Mouse (Mus musculus) layer of hippocampus, postnatal 14 days (tissue): ENCODE data around the gene Bpifc. TPM values are rescaled to one million over a fixed set of nuclear protein-coding genes. Genes with fewer than 3 reads are reported as not detected.

Experiments used
- DNase-seq, 2 experiments: peaks; one replicate each; pipeline ENCODE4 v3.0.0; 2021 to 2022; ENCODE audit warnings: low spot score in 2 of 2, mixed read lengths in 1 of 2
- total RNA-seq, 2 experiments: library from RNA; stranded (reverse); gene quantifications; 2 replicates each; pipeline ENCODE4 v1.2.3; 2021

Gene Bpifc
- total RNA-seq, 2 experiments from 2014 or later: not detected

- no peak for DNase-seq
Measured at GRCm38 (mm10) chr10:86017781-86018180, 6.1 kb upstream of the Bpifc start.

GRCm38 (mm10) chr10:86011172-86011571, 523 bp downstream of the Bpifc start:
- no peak for DNase-seq

GRCm38 (mm10) chr10:86010636-86011035, 1.1 kb downstream of the Bpifc start:
- DNase-seq: no peak

- DNase-seq: no peak
Measured at GRCm38 (mm10) chr10:86009688-86010087, 2.0 kb downstream of the Bpifc start.

- no peak for DNase-seq
Measured at GRCm38 (mm10) chr10:86006455-86006854, 5.2 kb downstream of the Bpifc start.

- no peak for DNase-seq
Measured at GRCm38 (mm10) chr10:86000447-86000846, 11.2 kb downstream of the Bpifc start.

GRCm38 (mm10) chr10:85994543-85995104, 17.1 kb downstream of the Bpifc start:
- DNase-seq: no peak

GRCm38 (mm10) chr10:85993836-85994235, 17.9 kb downstream of the Bpifc start:
- no peak for DNase-seq

- DNase-seq: no peak
Measured at GRCm38 (mm10) chr10:85992412-85992811, 19.3 kb downstream of the Bpifc start.

GRCm38 (mm10) chr10:85989412-85990115, 22.1 kb downstream of the Bpifc start:
- DNase-seq: no peak

- DNase-seq: peak; percentile 8 to 61
Measured at GRCm38 (mm10) chr10:85972915-85973314, 38.8 kb downstream of the Bpifc start.

- DNase-seq: no peak
Measured at GRCm38 (mm10) chr10:85971826-85972225, 39.9 kb downstream of the Bpifc start.

- no peak for DNase-seq
Measured at GRCm38 (mm10) chr10:85969894-85970620, 41.6 kb downstream of the Bpifc start.

- no peak for DNase-seq
Measured at GRCm38 (mm10) chr10:85968731-85969130, 43.0 kb downstream of the Bpifc start.

- DNase-seq: peak; percentile 85 to 88
Measured at GRCm38 (mm10) chr10:85968157-85968634, 43.5 kb downstream of the Bpifc start.

- DNase-seq: no peak
Measured at GRCm38 (mm10) chr10:85967411-85968156, 44.1 kb downstream of the Bpifc start.

- DNase-seq: no peak
Measured at GRCm38 (mm10) chr10:85966476-85966875, 45.2 kb downstream of the Bpifc start.

GRCm38 (mm10) chr10:85964316-85964715, 47.4 kb downstream of the Bpifc start:
- no peak for DNase-seq

- DNase-seq: no peak
Measured at GRCm38 (mm10) chr10:85962897-85963296, 48.8 kb downstream of the Bpifc start.

- peak; percentile 96 to 98 for DNase-seq
Measured at GRCm38 (mm10) chr10:85957464-85957950, 54.2 kb downstream of the Bpifc start, which contains the start of gene Rtcb. Gene Rtcb (minus strand): TSS chr10:85957823.

- DNase-seq: no peak
Measured at GRCm38 (mm10) chr10:85956871-85957419, 54.8 kb downstream of the Bpifc start.
